Mouse (Mus musculus): ENCODE data around the gene Slc11a1. TPM values are rescaled to one million over a fixed set of nuclear protein-coding genes. Genes with fewer than 3 reads are reported as not detected.

Gene Slc11a1
- polyA plus RNA-seq, 1 experiment from 2014 or later, result 2.1 TPM

- Histone ChIP-seq H3K4me2 (replicated peaks) (no peak within 1 kb of the TSS), H3K36me3 (no peaks in the 10 kb centered on the region), H3K9me3 (no peaks in the 10 kb centered on the region), H3K4me3 (no peak within 1 kb of the TSS), H3K4me1 (no peaks in the 10 kb centered on the region), H3K27me3 (replicated peaks) (no peaks in the 10 kb centered on the region), H3K27ac (no peak within 1 kb of the TSS), H3K9ac (no peak within 1 kb of the TSS; the same call in 1 of the 2 replicates)
- WGBS, result 3% methylated on average over 2 of the region's 2 CpGs
- ATAC-seq (ENCODE audit: low FRiP score, low read depth), result peak; percentile 56; the same call in 1 of the 2 replicates
Measured at GRCm38 (mm10) chr1:74361812-74362211, 13.2 kb upstream of the Slc11a1 start, which contains the start of gene Catip. Gene Catip, plus strand, starts transcription at chr1:74362108.

DNA sequence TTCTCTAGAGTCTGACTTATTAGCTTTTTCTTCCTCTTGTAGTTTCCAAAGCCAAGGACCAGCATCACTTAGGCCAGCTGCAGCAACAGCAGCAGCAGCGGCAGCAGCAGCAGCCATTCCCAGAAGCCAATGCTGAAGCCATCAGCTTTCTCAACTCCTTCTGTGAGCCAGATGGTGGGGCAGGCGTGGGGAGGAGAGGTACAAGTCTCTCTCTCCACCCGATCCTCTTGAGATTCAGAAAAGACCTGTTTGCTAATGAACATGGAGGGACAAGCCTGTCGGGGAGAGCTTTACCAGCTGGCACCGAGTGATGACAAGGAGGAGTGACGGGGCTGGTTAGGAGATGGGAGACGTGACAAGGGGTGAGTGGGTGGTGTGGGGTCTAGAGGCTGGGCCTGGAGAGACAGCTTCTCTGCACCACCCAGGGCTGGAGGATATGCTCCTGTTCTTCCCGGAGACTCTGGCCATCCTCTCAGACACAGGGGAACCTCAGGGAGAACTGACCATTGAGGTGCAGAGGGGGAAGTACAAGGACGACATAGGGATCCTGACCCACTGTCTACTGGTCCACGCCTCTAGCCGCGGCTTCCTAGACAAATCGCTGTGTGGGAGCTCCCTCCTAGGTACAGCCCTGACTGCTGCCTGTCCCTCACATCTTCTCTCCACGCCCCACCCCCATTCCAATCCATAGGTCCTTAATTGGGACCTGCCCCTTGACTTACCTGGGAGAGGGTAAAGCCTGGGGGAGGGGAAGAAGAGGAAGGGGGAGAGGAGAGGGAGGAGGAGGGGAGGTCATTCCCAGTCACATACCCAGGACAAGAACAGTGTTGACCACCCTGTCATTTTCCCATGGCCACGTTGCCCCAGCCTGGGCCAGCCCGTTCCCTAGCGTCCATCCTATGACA lies 12.4 kb upstream of the Slc11a1 start:
- no peaks in the 10 kb centered on the region for H3K36me3 ChIP-seq
- no peaks in the 10 kb centered on the region for H3K9me3 ChIP-seq
- H3K4me1 ChIP-seq, result no peaks in the 10 kb centered on the region
- no peak overlapping the region for H3K27ac ChIP-seq
- H3K27me3 ChIP-seq (replicated peaks), result no peaks in the 10 kb centered on the region
- ATAC-seq (ENCODE audit: low FRiP score, low read depth), result no peak
- 69% methylated on average over 17 of the region's 17 CpGs for WGBS
- no peak overlapping the region for H3K4me3 ChIP-seq
- no peak overlapping the region for H3K4me2 ChIP-seq (replicated peaks)
- no peak overlapping the region; the same call in 1 of the 2 replicates for H3K9ac ChIP-seq

DNA sequence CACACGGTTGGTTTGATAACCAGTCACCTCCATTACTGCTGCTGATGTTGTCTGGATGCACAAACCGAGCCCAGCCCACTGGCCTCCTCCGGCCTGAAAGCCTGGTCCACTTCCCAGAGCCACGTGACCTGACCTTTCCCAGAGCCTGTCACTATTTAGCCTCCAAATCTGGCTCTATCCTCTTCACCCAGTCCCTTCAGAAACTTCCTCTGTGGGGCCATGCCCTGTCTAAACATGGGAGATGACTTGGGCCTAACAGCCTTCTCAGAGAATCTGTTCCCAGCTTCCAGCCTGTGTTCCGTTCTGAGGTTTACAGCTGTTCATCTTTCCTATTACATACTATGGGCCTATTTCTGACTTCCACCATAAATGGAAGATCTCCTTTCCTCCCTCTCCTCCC lies 11.6 kb upstream of the Slc11a1 start:
- no peaks in the 10 kb centered on the region for H3K36me3 ChIP-seq
- peaks cover 6% of the 10 kb centered on the region; the same call in 1 of the 2 replicates for H3K4me1 ChIP-seq
- no peak overlapping the region for H3K4me3 ChIP-seq
- no peak overlapping the region for H3K27ac ChIP-seq
- ATAC-seq (ENCODE audit: low FRiP score, low read depth), result no peak
- WGBS, result 71% methylated on average over 5 of the region's 5 CpGs
- no peak overlapping the region for H3K9ac ChIP-seq
- H3K27me3 ChIP-seq (replicated peaks), result no peaks in the 10 kb centered on the region
- H3K9me3 ChIP-seq, result no peaks in the 10 kb centered on the region
- no peak overlapping the region for H3K4me2 ChIP-seq (replicated peaks)

GRCm38 (mm10) chr1:74364270-74364669 lies 10.7 kb upstream of the Slc11a1 start:
- Histone ChIP-seq H3K9ac (no peak overlapping the region), H3K27me3 (replicated peaks) (no peaks in the 10 kb centered on the region), H3K36me3 (no peaks in the 10 kb centered on the region), H3K27ac (no peak overlapping the region), H3K4me1 (peaks cover 7% of the 10 kb centered on the region; the same call in 1 of the 2 replicates), H3K4me2 (replicated peaks) (no peak overlapping the region), H3K9me3 (no peaks in the 10 kb centered on the region), H3K4me3 (no peak overlapping the region)
- 78% methylated on average over 8 of the region's 8 CpGs for WGBS
- ATAC-seq (ENCODE audit: low FRiP score, low read depth), result no peak

- H3K36me3 ChIP-seq, result no peaks in the 10 kb centered on the region
- 0 out of 2 replicates have a peak overlapping the region, but pooled peaks have one; percentile 29 for H3K9ac ChIP-seq
- H3K4me2 ChIP-seq (replicated peaks), result peak overlapping the region; percentile 59
- H3K4me1 ChIP-seq, result peaks cover 7% of the 10 kb centered on the region; the same call in 1 of the 2 replicates
- H3K27me3 ChIP-seq (replicated peaks), result no peaks in the 10 kb centered on the region
- H3K27ac ChIP-seq, result no peak overlapping the region
- whole genome bisulfite sequencing, result 19% methylated on average over 34 of the region's 34 CpGs
- peak; percentile 71; the same call in 1 of the 2 replicates for ATAC-seq (ENCODE audit: low FRiP score, low read depth)
- H3K9me3 ChIP-seq, result no peaks in the 10 kb centered on the region
- H3K4me3 ChIP-seq, result peak overlapping the region; percentile 16
Measured at GRCm38 (mm10) chr1:74367886-74368645, 6.9 kb upstream of the Slc11a1 start.

GRCm38 (mm10) chr1:74370040-74370439 lies 5.0 kb upstream of the Slc11a1 start:
- Histone ChIP-seq H3K4me1 (peaks cover 7% of the 10 kb centered on the region; the same call in 1 of the 2 replicates), H3K4me3 (no peak overlapping the region), H3K36me3 (no peaks in the 10 kb centered on the region), H3K9ac (no peak overlapping the region), H3K9me3 (no peaks in the 10 kb centered on the region), H3K27me3 (replicated peaks) (no peaks in the 10 kb centered on the region), H3K4me2 (replicated peaks) (no peak overlapping the region), H3K27ac (no peak overlapping the region)
- 43% methylated on average over 4 of the region's 4 CpGs for WGBS
- no peak for ATAC-seq (ENCODE audit: low FRiP score, low read depth)

DNA sequence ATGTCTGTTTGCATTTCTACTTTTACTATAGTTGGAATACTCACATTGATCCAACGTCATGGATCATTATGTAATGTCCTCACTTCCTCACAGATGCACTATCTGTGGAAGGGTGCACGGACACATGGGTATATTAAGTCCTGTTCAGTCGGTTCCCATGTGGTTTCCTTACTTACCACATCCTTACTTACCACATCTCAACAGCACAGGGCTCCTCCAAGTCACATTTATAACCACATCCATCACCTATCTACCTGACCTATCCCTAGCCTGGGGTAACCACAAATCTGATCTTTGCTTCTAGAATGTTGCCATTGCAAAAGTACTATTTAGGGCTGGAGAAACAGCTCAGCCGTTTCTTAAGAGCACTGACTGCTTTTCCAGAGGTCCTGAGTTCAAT lies 1.6 kb upstream of the Slc11a1 start:
- Histone ChIP-seq H3K4me2 (replicated peaks) (no peak overlapping the region), H3K9me3 (no peaks in the 10 kb centered on the region), H3K9ac (no peak overlapping the region), H3K27ac (no peak overlapping the region), H3K4me3 (no peak overlapping the region), H3K36me3 (no peaks in the 10 kb centered on the region), H3K4me1 (peaks cover 2% of the 10 kb centered on the region; the same call in 1 of the 2 replicates), H3K27me3 (replicated peaks) (no peaks in the 10 kb centered on the region)
- WGBS, result 80% methylated on average over 4 of the region's 4 CpGs
- ATAC-seq (ENCODE audit: low FRiP score, low read depth), result no peak

DNA sequence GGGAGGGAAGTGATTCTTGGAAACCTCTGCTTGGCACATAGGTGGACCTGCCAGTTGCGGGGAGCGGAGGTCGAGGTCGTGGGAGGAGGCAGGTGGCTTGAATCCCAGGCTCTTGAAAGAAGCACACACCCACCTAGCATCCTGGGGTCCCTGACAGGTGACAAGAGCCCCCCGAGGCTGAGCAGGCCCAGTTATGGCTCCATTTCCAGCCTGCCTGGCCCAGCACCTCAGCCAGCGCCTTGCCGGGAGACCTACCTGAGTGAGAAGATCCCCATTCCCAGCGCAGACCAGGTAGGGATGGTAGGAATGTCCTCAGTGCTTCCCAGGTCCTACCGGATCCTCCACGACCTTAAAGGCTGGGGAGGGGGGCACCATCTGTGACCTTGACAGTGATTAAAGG lies 566 bp downstream of the Slc11a1 start:
- 82% methylated on average over 10 of the region's 10 CpGs for WGBS
- Histone ChIP-seq H3K4me2 (replicated peaks) (no peak overlapping the region), H3K9me3 (no peaks in the 10 kb centered on the region), H3K4me1 (no peaks in the 10 kb centered on the region), H3K9ac (no peak overlapping the region), H3K36me3 (no peaks in the 10 kb centered on the region), H3K27me3 (replicated peaks) (no peaks in the 10 kb centered on the region), H3K4me3 (no peak overlapping the region), H3K27ac (no peak overlapping the region)
- ATAC-seq (ENCODE audit: low FRiP score, low read depth), result no peak

GRCm38 (mm10) chr1:74376396-74376795 lies 1.4 kb downstream of the Slc11a1 start:
- Histone ChIP-seq H3K4me3 (no peak overlapping the region), H3K27me3 (replicated peaks) (no peaks in the 10 kb centered on the region), H3K9ac (no peak overlapping the region), H3K4me2 (replicated peaks) (no peak overlapping the region), H3K27ac (no peak overlapping the region), H3K9me3 (no peaks in the 10 kb centered on the region), H3K36me3 (no peaks in the 10 kb centered on the region), H3K4me1 (no peaks in the 10 kb centered on the region)
- WGBS, result 74% methylated on average over 4 of the region's 4 CpGs
- ATAC-seq (ENCODE audit: low FRiP score, low read depth), result no peak

- Histone ChIP-seq H3K9me3 (no peaks in the 10 kb centered on the region), H3K36me3 (no peaks in the 10 kb centered on the region), H3K9ac (no peak overlapping the region), H3K27ac (no peak overlapping the region), H3K4me3 (no peak overlapping the region), H3K4me2 (replicated peaks) (no peak overlapping the region), H3K27me3 (replicated peaks) (no peaks in the 10 kb centered on the region), H3K4me1 (no peaks in the 10 kb centered on the region)
- ATAC-seq (ENCODE audit: low FRiP score, low read depth), result no peak
- WGBS, result 85% methylated on average over 7 of the region's 7 CpGs
Measured at GRCm38 (mm10) chr1:74379058-74379504, 4.1 kb downstream of the Slc11a1 start.

DNA sequence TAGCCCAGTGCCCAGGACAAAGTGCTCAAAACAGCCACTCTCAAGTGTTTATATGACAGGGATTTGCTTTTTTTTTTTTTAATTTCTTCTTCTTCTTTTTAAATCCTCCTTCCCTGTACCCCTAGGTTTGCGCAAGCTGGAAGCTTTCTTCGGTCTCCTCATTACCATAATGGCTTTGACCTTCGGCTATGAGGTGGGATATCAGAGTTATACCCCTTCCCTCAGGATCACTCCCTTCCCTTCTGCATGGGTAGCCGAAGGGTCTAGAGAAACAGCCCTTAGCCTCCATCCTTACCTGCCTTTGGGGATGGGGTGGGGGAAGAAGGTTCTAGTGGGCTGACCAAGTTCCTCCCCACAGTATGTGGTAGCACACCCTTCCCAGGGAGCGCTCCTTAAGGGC lies 5.5 kb downstream of the Slc11a1 start:
- Histone ChIP-seq H3K36me3 (no peaks in the 10 kb centered on the region), H3K27ac (no peak overlapping the region), H3K4me1 (no peaks in the 10 kb centered on the region), H3K4me2 (replicated peaks) (no peak overlapping the region), H3K9ac (no peak overlapping the region), H3K27me3 (replicated peaks) (no peaks in the 10 kb centered on the region), H3K4me3 (no peak overlapping the region), H3K9me3 (no peaks in the 10 kb centered on the region)
- 94% methylated on average over 5 of the region's 5 CpGs for WGBS
- ATAC-seq (ENCODE audit: low FRiP score, low read depth), result no peak

DNA sequence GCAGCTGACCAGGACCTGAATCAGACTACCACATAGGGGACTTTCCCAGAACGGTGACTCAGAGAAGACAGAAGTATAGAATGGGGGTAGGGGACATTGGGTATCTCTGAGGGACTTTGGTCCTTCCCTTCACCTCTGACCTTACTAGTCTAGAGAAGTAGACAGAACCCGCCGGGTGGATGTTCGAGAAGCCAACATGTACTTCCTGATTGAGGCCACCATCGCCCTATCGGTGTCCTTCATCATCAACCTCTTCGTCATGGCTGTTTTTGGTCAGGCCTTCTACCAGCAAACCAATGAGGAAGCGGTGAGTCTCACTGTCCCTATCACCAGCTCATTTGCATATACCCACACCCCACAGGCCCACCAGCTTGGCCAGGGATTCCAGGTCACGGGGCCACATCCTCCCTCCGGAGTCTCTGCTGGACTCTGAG lies 6.6 kb downstream of the Slc11a1 start:
- Histone ChIP-seq H3K4me2 (replicated peaks) (no peak overlapping the region), H3K9ac (no peak overlapping the region), H3K27me3 (replicated peaks) (no peaks in the 10 kb centered on the region), H3K4me1 (no peaks in the 10 kb centered on the region), H3K36me3 (no peaks in the 10 kb centered on the region), H3K27ac (no peak overlapping the region), H3K4me3 (no peak overlapping the region), H3K9me3 (no peaks in the 10 kb centered on the region)
- no peak for ATAC-seq (ENCODE audit: low FRiP score, low read depth)
- WGBS, result 94% methylated on average over 10 of the region's 10 CpGs
